Mouse (Mus musculus) G1E (cell line): ENCODE measurements around the gene Hcfc1r1. TPM values are rescaled to one million over a fixed set of nuclear protein-coding genes. Genes with fewer than 3 reads are reported as not detected.
A peak's percentile ranks its signal among the peaks of the same experiment; 100 is the strongest.

ENCODE experiments used
- ATAC-seq: 2 replicates; pipeline ENCODE4 v1.8.0; 2016; ENCODE audit warnings: mild to moderate bottlenecking; ENCODE audit not compliant: insufficient number of reproducible peaks, poor library complexity, low FRiP score, severe bottlenecking; ENCODE audit errors: extremely low read depth
- DNase-seq: peaks from one replicate; pipeline ENCODE4 v3.0.0; 2012; ENCODE audit warnings: low spot score
- H3K27me3 ChIP-seq: 2 replicates; pipeline ENCODE4 v1.6.1; 2012; ENCODE audit warnings: mild to moderate bottlenecking, low read length, inconsistent platforms; ENCODE audit not compliant: insufficient read depth
- H3K36me3 ChIP-seq: replicated peaks from 2 replicates; pipeline ENCODE3; 2012; ENCODE audit warnings: mild to moderate bottlenecking, inconsistent platforms
- H3K4me1 ChIP-seq: 2 replicates; pipeline ENCODE4 v1.6.1; 2012; ENCODE audit warnings: low read depth, low read length, inconsistent platforms, mixed read lengths; ENCODE audit not compliant: insufficient read depth
- H3K4me3 ChIP-seq: 2 replicates; pipeline ENCODE4 v1.5.1; 2012; ENCODE audit warnings: low read depth, mild to moderate bottlenecking, inconsistent platforms, low read length, moderate library complexity, mixed read lengths
- H3K9me3 ChIP-seq: replicated peaks from 2 replicates; pipeline ENCODE4 v1.6.1; 2012; ENCODE audit warnings: inconsistent platforms
- CTCF ChIP-seq: IDR thresholded peaks from 2 replicates; pipeline ENCODE4 v1.5.1; 2012; ENCODE audit warnings: low read depth, low read length, inconsistent platforms, mixed read lengths
- GATA1 ChIP-seq: IDR thresholded peaks from 2 replicates; pipeline ENCODE4 v1.6.1; 2012; ENCODE audit warnings: borderline replicate concordance, low read length, inconsistent platforms, mixed read lengths
- GATA2 ChIP-seq: IDR thresholded peaks from 2 replicates; pipeline ENCODE4 v1.6.1; 2012; ENCODE audit warnings: low read depth, low read length, inconsistent platforms, borderline replicate concordance
- POLR2AphosphoS5 ChIP-seq: IDR thresholded peaks from 2 replicates; pipeline ENCODE4 v1.6.1; 2012; ENCODE audit warnings: low read depth, low read length, inconsistent platforms; ENCODE audit not compliant: insufficient replicate concordance
- TAL1 ChIP-seq: conservative IDR thresholded peaks from 2 replicates; pipeline ENCODE4 v1.6.1; 2012; ENCODE audit warnings: low read depth, low read length, inconsistent platforms, mixed read lengths
- polyA plus RNA-seq: library from polyadenylated mRNA; stranded (reverse); fragments of >175 nt; gene quantifications from 2 replicates; pipeline ENCODE4 v1.2.3, GENCODE M21; 2012
- total RNA-seq, 2 experiments: library from RNA; stranded (forward) in 1 of 2; stranded (reverse) in 1 of 2; fragments of 200-1000 nt in 1 of 2; fragments of >200 nt in 1 of 2; fragmentation: Nextera tagmentation in 1 of 2; gene quantifications; 2 replicates each; pipeline ENCODE4 v1.2.3; 2014 to 2017

Gene Hcfc1r1
- total and polyA plus RNA-seq, 3 experiments: 48.4 to 356 (median 54.4) TPM

DNA sequence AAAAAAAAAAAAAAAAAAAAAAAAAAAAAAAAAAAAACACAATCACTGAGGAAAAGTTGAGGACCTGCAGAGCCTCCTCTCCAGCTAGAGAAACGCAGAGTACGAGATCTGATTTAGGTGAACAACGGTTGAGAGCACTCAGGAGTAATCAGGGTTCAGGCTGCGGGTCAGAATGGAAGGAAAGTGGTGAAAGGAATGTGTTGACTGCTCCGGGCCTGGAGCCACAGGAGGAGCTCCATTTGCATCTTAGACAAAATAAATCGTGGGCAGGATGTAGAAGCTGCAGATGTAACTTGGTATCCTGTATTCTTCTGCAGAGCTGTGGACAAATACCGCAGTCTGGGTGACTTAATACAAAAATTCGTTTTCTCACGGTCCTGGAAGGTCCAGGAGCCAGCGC lies 27.5 kb upstream of the Hcfc1r1 start:
- Histone ChIP-seq H3K4me1 (no peaks in the 10 kb centered on the region), H3K36me3 (no peaks in the 10 kb centered on the region), H3K4me3 (no peak overlapping the region), H3K27me3 (peaks cover 23% of the 10 kb centered on the region), H3K9me3 (no peaks in the 10 kb centered on the region)
- no peak for DNase-seq
- TF ChIP-seq GATA1 (no peak), TAL1 (no peak), POLR2AphosphoS5 (no peak), CTCF (no peak), GATA2 (no peak)
- no peak for ATAC-seq

DNA sequence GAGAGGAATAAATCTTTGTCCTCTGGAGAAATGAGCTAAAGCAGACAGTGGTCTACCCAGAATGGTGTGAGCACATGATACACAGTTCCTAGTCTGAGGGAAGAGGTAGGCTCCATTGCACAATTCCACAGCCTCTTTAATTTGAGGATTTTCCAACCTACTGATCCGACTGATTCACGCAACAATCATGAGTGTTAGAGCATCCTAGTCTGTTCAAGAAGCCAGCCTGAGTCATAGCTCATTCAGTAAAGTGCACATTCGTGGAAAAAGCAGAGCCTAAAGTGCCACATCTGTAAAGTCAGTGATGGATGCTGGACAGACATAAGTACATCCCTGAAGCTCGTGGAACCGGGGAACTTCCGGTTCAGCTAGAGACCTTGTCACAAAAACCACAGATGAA lies 22.0 kb upstream of the Hcfc1r1 start:
- DNase-seq: no peak
- TF ChIP-seq GATA1 (no peak), TAL1 (no peak), CTCF (no peak), POLR2AphosphoS5 (no peak), GATA2 (no peak)

DNA sequence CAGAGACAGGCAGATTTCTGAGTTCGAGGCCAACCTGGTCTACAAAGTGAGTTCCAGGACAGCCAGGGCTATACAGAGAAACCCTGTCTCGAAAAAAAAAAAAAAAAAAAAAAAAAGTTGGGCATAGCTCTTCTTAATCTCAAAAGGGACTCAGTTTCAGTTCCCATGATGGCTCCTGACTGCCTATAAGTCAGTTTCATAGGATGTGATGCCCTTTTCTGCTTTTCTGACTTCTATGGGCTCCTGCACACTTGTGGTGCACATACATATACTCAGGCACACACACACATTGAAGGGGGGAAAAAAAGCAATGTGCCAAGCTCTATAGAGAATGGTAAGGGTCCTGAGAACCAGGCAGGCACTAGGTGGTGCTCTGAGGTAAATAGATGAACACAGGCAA lies 20.1 kb upstream of the Hcfc1r1 start:
- TF ChIP-seq TAL1: no peak
- TF ChIP-seq GATA2: no peak
- TF ChIP-seq GATA1: no peak
- no peak for TF ChIP-seq CTCF
- TF ChIP-seq POLR2AphosphoS5: no peak
- H3K4me3 ChIP-seq: no peak overlapping the region
- no peak for ATAC-seq
- H3K36me3 ChIP-seq: no peaks in the 10 kb centered on the region
- no peaks in the 10 kb centered on the region for H3K4me1 ChIP-seq
- DNase-seq: no peak
- no peaks in the 10 kb centered on the region for H3K9me3 ChIP-seq
- H3K27me3 ChIP-seq: peaks cover 29% of the 10 kb centered on the region

More for the DNA sequence above, 22.0 kb upstream of the Hcfc1r1 start:
- no peaks in the 10 kb centered on the region for H3K4me1 ChIP-seq
- H3K4me3 ChIP-seq: no peak overlapping the region
- H3K27me3 ChIP-seq: peaks cover 23% of the 10 kb centered on the region
- no peak for ATAC-seq
- no peaks in the 10 kb centered on the region for H3K9me3 ChIP-seq
- H3K36me3 ChIP-seq: no peaks in the 10 kb centered on the region

GRCm38 (mm10) chr17:23654001-23654400 lies 19.4 kb upstream of the Hcfc1r1 start:
- Histone ChIP-seq H3K27me3 (peaks cover 29% of the 10 kb centered on the region), H3K9me3 (no peaks in the 10 kb centered on the region), H3K4me1 (no peaks in the 10 kb centered on the region), H3K4me3 (no peak overlapping the region), H3K36me3 (no peaks in the 10 kb centered on the region)
- no peak for TF ChIP-seq POLR2AphosphoS5
- TF ChIP-seq TAL1: no peak
- TF ChIP-seq GATA2: no peak
- TF ChIP-seq CTCF: no peak
- TF ChIP-seq GATA1: no peak
- DNase-seq (no peak), ATAC-seq (no peak)

DNA sequence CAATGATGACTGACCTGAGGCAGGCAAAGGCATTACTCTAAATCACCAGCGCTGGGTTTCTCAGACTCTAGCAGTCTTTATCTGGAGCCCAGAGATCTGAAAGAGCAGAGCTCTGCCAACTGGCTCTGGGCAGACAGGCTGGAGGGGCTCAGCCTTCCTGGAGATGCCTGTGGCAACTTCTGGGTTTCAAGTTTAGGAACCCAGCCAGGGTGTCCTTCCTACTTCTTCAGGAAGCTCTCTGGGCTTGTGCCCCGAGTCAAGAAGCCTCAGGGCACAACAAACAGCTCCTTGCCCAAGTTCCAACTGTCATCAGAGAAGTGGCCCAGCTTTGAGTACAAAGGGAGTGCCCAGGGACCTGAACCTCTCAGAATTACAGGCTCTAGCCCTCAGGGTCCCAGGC lies 19.0 kb upstream of the Hcfc1r1 start:
- DNase-seq (no peak), ATAC-seq (no peak)
- H3K36me3 ChIP-seq: no peaks in the 10 kb centered on the region
- H3K27me3 ChIP-seq: peaks cover 33% of the 10 kb centered on the region
- H3K4me1 ChIP-seq: no peaks in the 10 kb centered on the region
- H3K9me3 ChIP-seq: no peaks in the 10 kb centered on the region
- TF ChIP-seq TAL1 (no peak), CTCF (no peak), POLR2AphosphoS5 (no peak), GATA1 (no peak), GATA2 (no peak)
- H3K4me3 ChIP-seq: no peak overlapping the region

DNA sequence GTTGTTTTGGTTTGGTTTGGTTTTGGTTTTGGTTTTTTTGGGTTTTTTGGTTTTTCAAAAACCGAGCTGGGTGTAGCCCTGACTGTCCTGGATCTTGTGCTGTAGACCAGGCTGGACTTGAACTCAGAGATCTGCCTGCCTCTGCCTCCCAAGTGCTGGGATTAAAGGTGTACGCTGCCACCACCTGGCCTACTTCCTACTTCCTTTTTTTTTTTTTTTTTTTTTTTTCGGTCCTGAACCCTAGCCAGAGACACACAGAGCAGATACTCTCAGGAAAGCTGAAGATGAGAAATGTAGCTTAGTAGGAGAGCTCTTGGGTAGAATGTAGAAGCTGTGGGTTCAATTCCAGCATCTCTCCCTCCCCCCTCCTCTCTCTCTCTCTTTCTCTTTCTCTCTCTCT lies 14.9 kb upstream of the Hcfc1r1 start:
- Histone ChIP-seq H3K27me3 (peaks cover 54% of the 10 kb centered on the region), H3K9me3 (no peaks in the 10 kb centered on the region), H3K36me3 (no peaks in the 10 kb centered on the region), H3K4me1 (peaks cover 6% of the 10 kb centered on the region), H3K4me3 (no peak overlapping the region)
- no peak for DNase-seq
- ATAC-seq: no peak
- TF ChIP-seq CTCF: no peak
- TF ChIP-seq POLR2AphosphoS5: no peak
- no peak for TF ChIP-seq GATA2
- TF ChIP-seq TAL1: no peak
- TF ChIP-seq GATA1: no peak

DNA sequence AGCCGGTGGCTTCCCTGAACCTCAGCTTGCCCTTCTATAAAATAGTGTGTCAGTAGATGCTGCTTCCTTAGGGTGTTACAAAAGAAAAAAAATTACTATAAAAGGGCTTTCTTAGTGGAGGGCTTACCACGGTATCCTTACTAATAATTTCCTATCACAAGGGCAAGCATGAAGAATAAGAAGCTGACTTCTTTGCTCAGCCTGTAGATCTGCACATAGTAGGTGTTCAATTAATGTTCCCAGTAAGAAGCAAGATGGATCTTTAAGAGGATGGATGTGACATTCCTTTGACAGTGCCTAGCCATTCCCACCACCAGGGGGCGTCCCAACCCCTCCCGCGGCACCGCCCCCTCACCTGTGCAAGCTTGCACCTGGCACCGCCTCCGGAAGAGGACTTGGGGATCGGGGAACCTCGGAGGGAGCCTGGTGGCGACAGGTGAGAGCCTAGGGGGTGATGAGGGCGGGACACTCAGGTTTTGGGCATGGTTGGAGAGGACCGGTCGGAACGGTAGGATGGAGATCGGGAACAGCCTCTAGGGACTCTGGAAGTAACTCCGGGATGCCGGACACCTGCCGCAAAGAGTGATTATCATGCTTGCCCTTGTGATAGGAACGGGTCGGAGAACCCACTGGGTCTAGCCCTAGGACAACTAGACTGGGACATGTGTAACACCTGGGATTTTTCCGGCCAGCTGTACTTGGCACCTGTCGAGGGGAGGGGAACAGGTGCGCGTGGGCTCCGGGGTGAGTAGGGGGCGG lies 13.1 kb upstream of the Hcfc1r1 start, which contains the start of gene Bicdl2:
Gene Bicdl2 (plus strand): TSS at position 390 of the 759 bp plus-strand sequence.
- DNase-seq (no peak), ATAC-seq (no peak; the same call in 1 of the 2 replicates)
- H3K27me3 ChIP-seq: peaks cover 49% of the 10 kb centered on the region

More for the DNA sequence above, 13.1 kb upstream of the Hcfc1r1 start, which contains the start of gene Bicdl2:
- peaks cover 16% of the 10 kb centered on the region for H3K4me1 ChIP-seq
- no peak within 1 kb of the TSS for H3K4me3 ChIP-seq
- TF ChIP-seq TAL1 (no peak), GATA1 (no peak), CTCF (peak; percentile 54; the same call in 1 of the 2 replicates), POLR2AphosphoS5 (no peak)
- no peaks in the 10 kb centered on the region for H3K9me3 ChIP-seq
- H3K36me3 ChIP-seq: peaks cover 1% of the 10 kb centered on the region
